Mouse (Mus musculus): ENCODE results near the gene Slc1a3. TPM values are rescaled to one million over a fixed set of nuclear protein-coding genes. Genes with fewer than 3 reads are reported as not detected.

Slc1a3 gene
- polyA plus RNA-seq, 1 experiment: 10.6 TPM

DNA sequence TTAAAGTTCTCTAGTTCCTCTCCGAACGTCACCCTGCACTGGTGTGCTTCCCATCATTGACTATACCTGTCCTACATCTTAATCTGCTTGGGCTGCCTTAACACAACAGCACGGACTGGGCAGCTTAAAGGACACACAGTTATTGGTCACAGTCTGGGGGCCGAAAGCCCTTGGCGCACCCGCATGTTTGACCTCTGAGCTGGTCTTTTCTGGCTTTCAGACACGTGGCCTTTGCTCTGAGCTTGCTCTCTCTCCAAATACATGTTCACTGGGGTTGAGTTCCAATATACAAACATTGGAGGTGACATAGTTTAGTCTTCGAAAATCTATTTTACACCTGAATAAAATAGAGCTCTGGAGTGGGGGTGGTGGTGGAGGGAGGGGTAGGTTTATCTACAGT is 82.4 kb downstream of the Slc1a3 start:
- Histone ChIP-seq H3K27ac (ENCODE audit: control insufficient read depth, insufficient read depth, low read depth, low read length, poor library complexity) (no peak overlapping the region), H3K4me1 (ENCODE audit: control insufficient read depth, insufficient read depth, low read length) (no peaks in the 10 kb centered on the region; the same call in 1 of the 2 replicates), H3K4me3 (replicated peaks; ENCODE audit: control insufficient read depth, low read depth, low read length) (no peak overlapping the region)
- TF ChIP-seq CTCF (IDR thresholded peaks at IDR 0.05; ENCODE audit: control insufficient read depth, insufficient read depth, low read length) (no peak), POLR2A (IDR thresholded peaks at IDR 0.05; ENCODE audit: borderline replicate concordance, control insufficient read depth, low read depth, low read length) (no peak)
- 71% methylated on average over 8 of the region's 8 CpGs for WGBS

DNA sequence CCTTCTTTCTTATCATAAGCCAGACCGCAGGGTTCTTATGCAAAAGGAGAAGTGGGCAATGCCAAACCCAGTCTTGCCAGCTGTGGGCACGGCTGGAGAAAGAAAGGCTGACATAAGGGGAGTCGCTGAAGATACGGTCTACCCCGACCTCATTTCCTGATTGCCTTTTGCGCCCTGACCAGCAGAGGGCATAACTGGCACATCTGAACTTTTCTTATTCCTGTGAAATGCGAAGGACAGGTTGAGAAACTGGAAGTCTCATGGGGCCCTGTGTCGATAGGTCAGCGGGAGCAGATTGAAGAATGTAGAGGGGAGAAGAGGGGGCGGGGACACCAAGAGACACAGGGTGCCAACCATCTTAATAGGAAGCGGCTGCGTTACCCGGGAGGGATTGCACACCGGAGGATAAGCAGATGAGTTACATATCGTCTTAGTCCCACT is 83.4 kb downstream of the Slc1a3 start:
- Histone ChIP-seq H3K4me3 (replicated peaks; ENCODE audit: control insufficient read depth, low read depth, low read length) (peak overlapping the region; percentile 49), H3K27ac (ENCODE audit: control insufficient read depth, insufficient read depth, low read depth, low read length, poor library complexity) (no peak overlapping the region), H3K4me1 (ENCODE audit: control insufficient read depth, insufficient read depth, low read length) (no peaks in the 10 kb centered on the region; the same call in 1 of the 2 replicates)
- WGBS: 2% methylated on average over 15 of the region's 15 CpGs
- TF ChIP-seq POLR2A (IDR thresholded peaks at IDR 0.05; ENCODE audit: borderline replicate concordance, control insufficient read depth, low read depth, low read length): no peak
- peak; percentile 71 for TF ChIP-seq CTCF (IDR thresholded peaks at IDR 0.05; ENCODE audit: control insufficient read depth, insufficient read depth, low read length)

GRCm38 (mm10) chr15:8625370-8625769 is 85.2 kb downstream of the Slc1a3 start:
- Histone ChIP-seq H3K4me1 (ENCODE audit: control insufficient read depth, insufficient read depth, low read length) (no peaks in the 10 kb centered on the region; the same call in 1 of the 2 replicates), H3K4me3 (replicated peaks; ENCODE audit: control insufficient read depth, low read depth, low read length) (no peak overlapping the region), H3K27ac (ENCODE audit: control insufficient read depth, insufficient read depth, low read depth, low read length, poor library complexity) (no peak overlapping the region)
- WGBS: 0% methylated on average over 7 of the region's 7 CpGs
- TF ChIP-seq CTCF (IDR thresholded peaks at IDR 0.05; ENCODE audit: control insufficient read depth, insufficient read depth, low read length) (peak; percentile 83), POLR2A (IDR thresholded peaks at IDR 0.05; ENCODE audit: borderline replicate concordance, control insufficient read depth, low read depth, low read length) (no peak)

DNA sequence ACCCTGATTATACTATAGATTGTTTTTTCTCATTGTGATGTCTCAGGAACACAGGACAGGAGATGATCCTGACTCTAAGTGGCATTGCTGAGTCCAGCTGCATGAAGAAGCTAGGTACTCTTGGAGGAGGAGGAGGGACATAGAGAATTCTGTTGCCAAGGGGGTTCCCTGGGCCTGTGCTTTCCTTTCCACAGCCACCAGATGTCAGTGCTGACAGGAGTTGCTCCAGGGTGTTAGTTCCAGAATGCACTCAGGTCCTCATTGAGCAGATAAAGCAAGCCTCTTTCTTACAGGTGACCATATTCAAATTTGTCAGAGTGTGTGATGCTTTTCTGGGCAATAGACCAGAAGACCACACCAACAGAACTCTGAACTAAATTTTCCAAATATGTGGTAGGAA is 86.7 kb downstream of the Slc1a3 start:
- no peak overlapping the region for H3K27ac ChIP-seq (ENCODE audit: control insufficient read depth, insufficient read depth, low read depth, low read length, poor library complexity)
- H3K4me3 ChIP-seq (replicated peaks; ENCODE audit: control insufficient read depth, low read depth, low read length): no peak overlapping the region
- H3K4me1 ChIP-seq (ENCODE audit: control insufficient read depth, insufficient read depth, low read length): no peaks in the 10 kb centered on the region; the same call in 1 of the 2 replicates
- no peak for TF ChIP-seq CTCF (IDR thresholded peaks at IDR 0.05; ENCODE audit: control insufficient read depth, insufficient read depth, low read length)

- WGBS: 79% methylated on average over 18 of the region's 18 CpGs
- Histone ChIP-seq H3K4me3 (replicated peaks; ENCODE audit: control insufficient read depth, low read depth, low read length) (no peak overlapping the region), H3K4me1 (ENCODE audit: control insufficient read depth, insufficient read depth, low read length) (no peaks in the 10 kb centered on the region), H3K27ac (ENCODE audit: control insufficient read depth, insufficient read depth, low read depth, low read length, poor library complexity) (no peak overlapping the region)
- TF ChIP-seq POLR2A (IDR thresholded peaks at IDR 0.05; ENCODE audit: borderline replicate concordance, control insufficient read depth, low read depth, low read length) (no peak), CTCF (IDR thresholded peaks at IDR 0.05; ENCODE audit: control insufficient read depth, insufficient read depth, low read length) (no peak)
Measured at GRCm38 (mm10) chr15:8619479-8620026, 91.0 kb downstream of the Slc1a3 start.

DNA sequence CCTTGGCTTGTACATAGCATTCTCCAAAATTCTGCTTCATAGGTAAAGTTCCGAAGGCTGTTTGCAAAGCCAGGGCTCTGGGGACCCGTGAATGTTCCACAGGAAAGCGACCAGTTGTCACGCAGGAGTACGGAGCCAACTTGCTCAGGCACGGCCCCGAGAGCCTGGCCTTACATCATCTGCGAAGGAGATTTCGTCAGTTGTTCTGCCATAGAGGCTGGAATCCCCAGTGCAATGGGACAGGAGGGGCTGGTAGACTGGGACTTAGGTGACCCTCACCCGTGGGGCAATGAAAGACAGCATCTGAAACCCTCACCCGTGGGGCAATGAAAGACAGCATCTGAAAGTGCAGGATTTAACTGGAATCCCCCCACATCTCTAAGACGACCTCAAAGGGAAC is 94.3 kb downstream of the Slc1a3 start:
- no peak overlapping the region for H3K27ac ChIP-seq (ENCODE audit: control insufficient read depth, insufficient read depth, low read depth, low read length, poor library complexity)
- WGBS: 72% methylated on average over 12 of the region's 12 CpGs
- no peaks in the 10 kb centered on the region for H3K4me1 ChIP-seq (ENCODE audit: control insufficient read depth, insufficient read depth, low read length)
- H3K4me3 ChIP-seq (replicated peaks; ENCODE audit: control insufficient read depth, low read depth, low read length): no peak overlapping the region
- TF ChIP-seq CTCF (IDR thresholded peaks at IDR 0.05; ENCODE audit: control insufficient read depth, insufficient read depth, low read length): no peak
- no peak for TF ChIP-seq POLR2A (IDR thresholded peaks at IDR 0.05; ENCODE audit: borderline replicate concordance, control insufficient read depth, low read depth, low read length)

DNA sequence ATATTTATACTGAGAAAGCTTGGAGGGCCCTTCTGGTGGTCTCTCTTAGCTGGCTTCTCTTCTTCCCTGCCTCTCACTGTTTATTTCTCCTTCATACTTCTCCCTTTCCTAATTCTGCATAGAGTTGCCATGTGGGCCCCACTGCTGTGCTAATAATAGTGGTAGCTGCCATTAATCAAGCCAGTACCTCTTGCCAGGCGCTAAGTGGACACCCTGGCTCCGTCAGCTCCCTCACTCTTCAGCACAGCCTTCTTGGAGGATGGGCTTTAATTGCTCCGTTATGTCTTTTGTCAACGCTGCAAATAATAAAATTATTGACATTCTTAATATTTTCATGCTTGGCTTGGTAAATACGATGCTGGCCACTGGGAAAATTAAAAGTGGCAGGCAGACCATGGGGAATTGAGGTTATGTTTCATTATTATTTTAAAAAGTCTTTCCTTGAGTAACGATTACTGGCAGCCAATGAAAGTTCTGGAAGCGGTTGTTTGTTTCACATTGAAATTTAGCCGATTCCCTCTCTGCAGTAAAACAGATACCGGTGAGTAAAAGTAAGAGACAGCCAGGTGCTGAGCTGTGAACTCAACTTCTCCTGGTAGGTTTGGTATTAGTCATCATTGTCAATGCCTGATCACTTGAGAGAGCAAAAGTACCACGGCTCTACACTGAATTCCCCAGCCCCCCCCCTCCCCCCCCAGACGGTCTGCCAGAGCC is 94.9 kb downstream of the Slc1a3 start:
- H3K27ac ChIP-seq (ENCODE audit: control insufficient read depth, insufficient read depth, low read depth, low read length, poor library complexity): no peak overlapping the region
- TF ChIP-seq CTCF (IDR thresholded peaks at IDR 0.05; ENCODE audit: control insufficient read depth, insufficient read depth, low read length): no peak
- no peak for TF ChIP-seq POLR2A (IDR thresholded peaks at IDR 0.05; ENCODE audit: borderline replicate concordance, control insufficient read depth, low read depth, low read length)
- no peak overlapping the region for H3K4me3 ChIP-seq (replicated peaks; ENCODE audit: control insufficient read depth, low read depth, low read length)
- WGBS: 77% methylated on average over 11 of the region's 11 CpGs
- no peaks in the 10 kb centered on the region for H3K4me1 ChIP-seq (ENCODE audit: control insufficient read depth, insufficient read depth, low read length)

- TF ChIP-seq POLR2A (IDR thresholded peaks at IDR 0.05; ENCODE audit: borderline replicate concordance, control insufficient read depth, low read depth, low read length) (no peak), CTCF (IDR thresholded peaks at IDR 0.05; ENCODE audit: control insufficient read depth, insufficient read depth, low read length) (no peak)
- Histone ChIP-seq H3K4me3 (replicated peaks; ENCODE audit: control insufficient read depth, low read depth, low read length) (no peak overlapping the region), H3K27ac (ENCODE audit: control insufficient read depth, insufficient read depth, low read depth, low read length, poor library complexity) (no peak overlapping the region), H3K4me1 (ENCODE audit: control insufficient read depth, insufficient read depth, low read length) (no peaks in the 10 kb centered on the region)
- WGBS: 81% methylated on average over 5 of the region's 5 CpGs
Measured at GRCm38 (mm10) chr15:8614701-8615100, 95.9 kb downstream of the Slc1a3 start.

All from bone marrow, adult 2 months (tissue).